Mouse (Mus musculus): ENCODE results near the gene Actl6b.

Actl6b gene

DNA sequence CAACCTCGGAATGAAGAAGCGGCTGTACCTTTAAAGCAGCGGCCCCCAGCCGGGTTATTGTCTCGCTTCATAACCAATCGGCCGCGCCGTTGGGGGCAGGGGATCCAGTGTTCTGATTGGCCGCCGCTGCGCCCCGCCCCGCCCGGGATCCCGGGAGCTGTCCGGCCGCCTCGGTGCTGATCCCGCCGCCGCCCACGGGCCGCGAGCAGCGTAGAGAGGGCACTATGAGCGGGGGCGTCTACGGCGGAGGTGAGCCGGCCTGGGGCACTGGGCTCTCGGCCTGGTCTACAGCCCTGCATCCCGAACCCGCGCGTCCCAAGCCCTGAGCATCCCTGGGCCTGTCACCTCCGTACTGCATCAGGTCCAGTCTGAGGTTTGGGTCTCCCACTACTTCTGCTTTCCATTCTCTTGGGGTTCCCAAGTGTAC lies at the start of gene Actl6b:
Gene Actl6b, plus strand, starts transcription at position 107 of the 427 bp plus-strand sequence.
- peak; percentile 66 for DNase-seq (ENCODE audit: low spot score)

GRCm38 (mm10) chr5:137504041-137504440 lies 49.3 kb upstream of the Actl6b start:
- DNase-seq (ENCODE audit: low spot score) = no peak

- peak; percentile 89 for DNase-seq (ENCODE audit: low spot score)
These were observed 43.3 kb upstream of the Actl6b start for GRCm38 (mm10) chr5:137510014-137510501.

DNA sequence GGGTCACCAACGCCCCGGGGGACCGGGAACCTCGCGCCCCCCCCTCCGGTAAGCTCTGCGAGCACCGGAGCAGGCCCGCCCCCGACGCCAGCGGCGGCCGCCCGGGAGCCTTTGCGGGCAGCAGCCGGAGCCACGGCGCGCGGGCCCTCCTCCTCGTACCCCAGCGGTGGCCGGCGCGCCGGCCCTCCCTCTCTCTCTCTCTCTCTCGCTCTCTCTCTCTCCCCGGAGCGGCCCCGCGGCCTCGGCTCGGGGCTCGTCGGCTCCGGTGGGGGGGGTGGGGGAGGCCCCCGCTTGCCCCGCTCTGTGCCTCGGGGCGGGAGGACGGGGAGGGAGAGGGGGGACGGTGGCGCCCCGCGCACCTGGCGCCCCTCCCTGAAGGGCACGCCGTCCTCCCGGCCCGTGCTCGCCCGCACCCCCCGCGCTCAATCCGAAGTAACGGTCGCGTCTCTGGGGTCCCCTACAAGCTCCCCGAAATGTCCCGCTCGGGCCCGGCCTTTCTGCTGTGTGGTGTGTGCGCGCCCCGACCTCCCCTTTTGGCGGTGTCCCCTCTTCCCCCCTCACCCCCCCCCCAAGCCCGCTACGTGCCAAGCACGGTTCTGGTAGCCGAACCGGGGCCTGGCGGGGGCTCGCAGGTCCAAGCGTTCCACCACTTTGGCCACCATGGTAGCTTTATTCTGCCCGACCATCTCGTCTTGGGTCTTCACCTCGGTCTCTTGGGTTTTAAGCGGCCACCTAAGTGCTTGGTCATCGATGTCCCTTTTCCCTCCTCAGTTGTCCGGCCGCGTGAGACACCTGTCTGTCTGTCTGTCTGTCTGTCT lies 42.5 kb upstream of the Actl6b start:
- no peak for DNase-seq (ENCODE audit: low spot score)

DNA sequence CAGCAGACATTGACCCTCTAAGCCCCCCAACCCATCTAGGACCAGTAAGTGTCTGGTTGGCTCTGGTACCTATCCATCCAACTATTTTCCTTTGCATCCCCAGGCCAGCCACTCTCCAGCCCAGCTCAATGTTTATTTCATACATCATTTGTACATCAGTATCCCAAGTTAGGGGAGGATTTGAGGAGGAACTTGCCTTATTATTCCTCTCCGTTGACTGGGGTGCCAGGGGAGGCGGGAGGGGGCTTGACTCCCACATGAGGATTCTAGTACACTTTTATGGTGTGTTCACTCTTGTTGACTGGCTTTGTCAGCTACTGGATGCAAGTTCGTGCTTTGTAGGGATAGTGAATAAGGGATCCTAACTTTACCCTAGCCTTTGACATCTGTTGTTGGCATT lies 41.6 kb upstream of the Actl6b start:
- DNase-seq (ENCODE audit: low spot score) = no peak

DNA sequence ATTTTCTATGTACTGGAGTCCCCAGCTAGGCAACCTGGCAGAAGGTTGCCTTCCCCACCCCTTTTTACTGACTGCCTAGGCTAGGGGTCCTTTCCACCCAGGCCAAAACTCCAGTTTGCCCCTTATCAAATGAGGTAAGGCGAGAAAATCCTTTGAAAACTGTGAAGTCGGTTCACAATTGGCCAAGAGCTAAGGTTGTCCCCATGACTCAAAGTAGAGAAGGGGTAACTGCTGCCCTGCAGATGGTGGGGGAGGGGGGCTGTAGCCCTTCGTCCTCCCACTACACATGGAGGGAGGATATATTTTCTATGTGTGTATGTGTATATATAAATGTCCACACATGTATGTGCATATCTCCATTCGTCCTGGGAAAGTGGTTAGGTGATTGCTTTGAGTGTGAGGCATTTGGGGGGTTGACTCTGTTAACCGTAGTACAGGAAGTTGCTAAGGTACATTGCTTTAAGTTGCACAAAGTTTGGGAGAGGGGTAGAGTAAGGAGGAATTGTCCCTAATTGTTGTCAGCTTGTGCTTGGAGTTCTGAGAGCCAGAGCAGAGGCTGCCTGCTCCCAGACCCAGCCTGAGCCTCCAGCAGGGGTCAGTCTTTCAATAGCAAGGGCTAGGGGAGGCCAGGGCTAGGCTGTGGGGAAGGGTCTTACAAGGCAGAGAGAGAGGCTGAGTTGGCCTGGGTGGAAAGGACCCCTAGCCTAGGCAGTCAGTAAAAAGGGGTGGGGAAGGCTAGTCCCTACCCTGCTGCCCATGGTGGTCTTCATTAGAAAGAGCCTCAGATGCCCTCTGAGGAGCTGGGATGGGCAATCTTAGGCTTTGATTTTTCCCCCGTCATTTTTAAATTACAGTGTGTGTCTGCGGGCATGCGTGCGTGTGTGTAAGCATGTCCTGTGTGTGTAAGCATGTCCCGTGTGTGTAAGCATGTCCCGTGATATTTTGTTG lies 40.2 kb upstream of the Actl6b start:
- no peak for DNase-seq (ENCODE audit: low spot score)

GRCm38 (mm10) chr5:137513951-137514721 lies 39.2 kb upstream of the Actl6b start:
- no peak for DNase-seq (ENCODE audit: low spot score)

- DNase-seq (ENCODE audit: low spot score) = no peak
These were observed 38.5 kb upstream of the Actl6b start for GRCm38 (mm10) chr5:137514811-137515210.

GRCm38 (mm10) chr5:137518436-137518835 lies 34.9 kb upstream of the Actl6b start, which contains the start of gene Gigyf1:
Gene Gigyf1, plus strand, starts transcription at chr5:137518548.
- DNase-seq (ENCODE audit: low spot score) = no peak

GRCm38 (mm10) chr5:137519691-137520550 lies 33.4 kb upstream of the Actl6b start:
- no peak for DNase-seq (ENCODE audit: low spot score)

GRCm38 (mm10) chr5:137521861-137522260 lies 31.5 kb upstream of the Actl6b start:
- DNase-seq (ENCODE audit: low spot score) = no peak

GRCm38 (mm10) chr5:137522711-137523110 lies 30.6 kb upstream of the Actl6b start:
- DNase-seq (ENCODE audit: low spot score) = no peak

GRCm38 (mm10) chr5:137523396-137524250 lies 29.7 kb upstream of the Actl6b start:
- DNase-seq (ENCODE audit: low spot score) = no peak

DNA sequence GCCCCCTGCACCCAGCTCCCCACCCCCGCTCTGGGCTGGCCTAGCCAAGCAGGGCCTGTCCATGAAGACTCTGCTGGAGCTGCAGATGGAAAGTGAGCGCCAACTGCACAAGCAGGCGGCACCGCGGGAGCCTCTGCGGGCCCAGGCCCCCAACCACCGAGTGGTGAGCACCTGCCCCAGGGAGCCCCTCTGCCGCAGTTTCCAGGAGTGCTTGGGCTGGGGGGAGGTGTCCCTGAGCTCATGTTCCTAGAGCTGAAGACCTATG lies 29.1 kb upstream of the Actl6b start:
- no peak for DNase-seq (ENCODE audit: low spot score)

GRCm38 (mm10) chr5:137524671-137525070 lies 28.6 kb upstream of the Actl6b start:
- no peak for DNase-seq (ENCODE audit: low spot score)

GRCm38 (mm10) chr5:137525511-137525910 lies 27.8 kb upstream of the Actl6b start:
- DNase-seq (ENCODE audit: low spot score) = no peak

DNA sequence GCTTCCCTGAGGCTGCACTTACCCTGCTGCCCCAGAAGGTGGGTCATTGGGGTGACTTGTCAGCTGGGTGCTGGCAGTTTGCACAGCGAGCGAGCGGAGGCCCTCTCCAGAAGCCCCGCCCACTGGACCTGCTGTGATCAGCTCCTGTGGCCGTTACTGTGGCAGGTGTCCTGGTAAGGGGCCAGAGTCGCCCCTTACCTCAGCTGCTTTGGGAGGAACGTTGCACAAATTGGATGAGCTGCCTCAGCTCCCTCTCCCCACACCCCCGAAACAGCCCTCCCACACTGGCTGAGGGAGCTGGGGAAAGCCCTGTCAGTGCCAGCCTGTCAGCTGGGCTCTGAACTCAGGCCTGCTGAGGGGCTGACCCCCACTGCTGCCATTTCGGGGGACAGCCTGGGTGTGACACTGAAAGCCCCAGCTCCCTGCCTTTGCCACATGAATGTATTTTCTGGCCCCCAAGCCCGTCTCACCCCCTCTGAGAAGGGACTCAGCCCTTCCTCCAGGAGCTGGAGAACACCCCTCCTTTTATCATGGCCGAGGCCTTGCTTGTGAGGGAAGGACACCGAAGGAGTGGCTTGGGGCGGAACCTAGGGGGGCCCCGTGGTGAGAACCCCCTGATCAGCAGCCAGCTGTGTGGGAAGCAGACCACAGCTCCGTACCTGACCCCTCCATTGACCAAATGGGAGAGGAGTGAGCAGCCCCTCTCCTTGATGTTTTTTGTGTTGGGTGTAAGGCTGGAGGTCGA lies 27.0 kb upstream of the Actl6b start:
- DNase-seq (ENCODE audit: low spot score) = no peak

DNA sequence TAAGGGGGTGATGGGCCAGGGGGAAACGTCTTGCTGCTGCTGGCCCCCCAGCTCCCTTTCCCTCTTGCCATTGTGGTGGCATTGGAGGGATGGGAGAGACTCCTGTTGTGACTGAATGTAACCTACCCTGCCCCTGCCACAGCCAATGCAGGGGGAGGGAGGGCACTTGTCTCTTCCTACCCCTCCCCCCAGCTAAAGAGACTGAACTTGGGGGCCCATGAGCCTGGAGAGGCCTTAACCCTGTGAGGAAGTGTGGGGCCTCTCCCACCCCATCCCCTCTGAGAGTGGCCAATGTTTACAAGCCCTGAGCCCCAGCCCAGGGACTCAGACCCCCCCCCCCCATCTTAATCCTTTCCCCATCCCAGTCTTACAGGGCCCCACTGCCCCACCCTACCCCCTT lies 25.9 kb upstream of the Actl6b start:
- no peak for DNase-seq (ENCODE audit: low spot score)

DNA sequence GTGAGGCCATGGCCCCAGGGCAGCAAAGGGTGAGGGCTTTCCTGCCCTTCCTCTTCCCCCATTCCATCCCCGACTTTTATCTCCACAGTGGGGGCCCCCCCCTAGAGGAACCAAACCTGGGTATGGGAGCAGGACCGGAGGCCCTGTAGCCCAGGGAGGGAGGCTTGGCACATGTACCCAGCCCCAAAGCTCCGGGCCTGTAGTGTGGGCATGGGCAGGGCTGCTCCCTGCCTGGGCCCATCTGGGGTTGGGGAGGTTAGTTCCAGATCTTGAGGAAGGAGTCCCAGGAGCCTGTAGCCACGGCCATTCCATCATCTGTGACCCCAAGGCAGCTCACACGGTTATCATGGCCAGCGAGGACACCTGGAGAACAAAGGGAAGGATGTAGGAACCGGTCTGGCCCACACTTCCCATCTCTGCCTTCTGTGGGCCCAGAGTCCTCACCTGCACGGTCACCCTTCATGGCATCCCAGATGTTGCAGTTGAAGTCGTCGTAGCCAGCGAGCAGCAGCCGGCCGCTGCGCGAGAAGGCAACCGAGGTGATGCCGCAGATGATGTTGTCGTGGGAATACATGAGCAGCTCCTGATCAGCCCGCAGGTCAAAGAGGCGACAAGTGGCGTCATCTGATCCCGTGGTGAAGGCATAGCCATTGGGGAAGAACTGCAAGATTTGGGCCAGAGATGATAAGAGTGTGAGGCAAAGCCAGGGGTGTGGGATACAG lies 24.9 kb upstream of the Actl6b start:
- DNase-seq (ENCODE audit: low spot score) = no peak

Data from yolk sac, embryonic 10.5 days (tissue).